Mouse (Mus musculus): ENCODE measurements around the gene Cnnm3.

DNA sequence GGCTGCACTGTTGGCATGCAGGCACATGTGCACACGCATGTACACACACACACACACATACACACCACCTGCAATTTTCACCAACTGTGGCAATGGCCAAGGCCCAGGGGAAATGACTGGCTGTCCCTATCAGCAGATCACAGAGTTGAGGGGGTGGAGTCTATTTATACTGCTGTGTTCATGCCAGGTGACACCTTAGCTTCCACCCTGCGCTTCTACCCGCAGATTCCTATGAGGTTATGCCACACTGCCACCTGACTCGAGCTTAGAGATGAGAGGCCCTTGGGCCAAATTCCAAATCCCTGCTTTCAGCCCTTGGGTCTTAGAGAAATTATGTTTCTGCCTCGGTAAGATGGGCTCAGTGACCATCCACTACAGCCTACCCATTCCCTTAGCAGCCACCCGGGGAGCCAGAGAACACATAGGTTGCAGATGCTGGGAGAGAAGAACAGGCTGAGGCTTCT lies 23.0 kb downstream of the Cnnm3 start:
- TF ChIP-seq CTCF (conservative IDR thresholded peaks at IDR 0.05; ENCODE audit: low read length) (no peak), NANOG (IDR thresholded peaks at IDR 0.05; ENCODE audit: borderline replicate concordance, low read length) (no peak), POU5F1 (IDR thresholded peaks at IDR 0.05; ENCODE audit: borderline replicate concordance, low read length) (no peak)
